Mouse (Mus musculus) heart, embryonic 15.5 days (tissue): ENCODE data around the gene Mxi1. TPM values are rescaled to one million over a fixed set of nuclear protein-coding genes. Genes with fewer than 3 reads are reported as not detected.

Experiments used
- ATAC-seq: fragments of 200-750 bp; cut with Nextera tagmentation; replicated peaks from 2 replicates; pipeline ENCODE4 v1.8.0; 2017; ENCODE audit warnings: low read depth, moderate TSS enrichment; ENCODE audit not compliant: insufficient number of reproducible peaks, insufficient read depth, low FRiP score
- H3K27ac ChIP-seq: fragments of 300-500 bp; sonication (generic); 2 replicates; pipeline ENCODE4 v1.5.1; 2015; ENCODE audit warnings: mild to moderate bottlenecking, inconsistent platforms
- H3K27me3 ChIP-seq: fragments of 300-500 bp; sonication (generic); 2 replicates; pipeline ENCODE4 v1.6.1; 2015; ENCODE audit warnings: inconsistent platforms
- H3K36me3 ChIP-seq: fragments of 300-500 bp; sonication (generic); 2 replicates; pipeline ENCODE4 v1.6.1; 2015; ENCODE audit warnings: mild to moderate bottlenecking, inconsistent platforms
- H3K4me1 ChIP-seq: fragments of 300-500 bp; sonication (generic); replicated peaks from 2 replicates; pipeline ENCODE4 v1.6.1; 2015; ENCODE audit warnings: inconsistent platforms
- H3K4me2 ChIP-seq: fragments of 300-500 bp; sonication (generic); 2 replicates; pipeline ENCODE4 v1.6.1; 2015; ENCODE audit warnings: inconsistent platforms, mild to moderate bottlenecking, moderate library complexity
- H3K4me3 ChIP-seq: fragments of 300-500 bp; sonication (generic); 2 replicates; pipeline ENCODE4 v1.5.1; 2015; ENCODE audit warnings: mild to moderate bottlenecking, inconsistent platforms
- H3K9ac ChIP-seq: fragments of 300-500 bp; sonication (generic); 2 replicates; pipeline ENCODE4 v1.6.1; 2015; ENCODE audit warnings: mild to moderate bottlenecking, inconsistent platforms
- H3K9me3 ChIP-seq: fragments of 300-500 bp; sonication (generic); replicated peaks from 2 replicates; pipeline ENCODE4 v1.6.1; 2016; ENCODE audit warnings: inconsistent platforms
- WGBS: fragments of 180-500 bp; shearing (Covaris S2); methylation state at CpG from one replicate; pipeline ENCODE4 v1.1.7; 2015; ENCODE audit warnings: mixed read lengths; 5-methylcytosine and 5-hydroxymethylcytosine counted together
- polyA plus RNA-seq: library from polyadenylated mRNA; unstranded; fragments of >200 nt; fragmentation: Nextera tagmentation; extraction: Ambion mirVana; gene quantifications from 2 replicates; pipeline ENCODE4 v1.2.1, GENCODE M21; 2015

Gene Mxi1
- polyA plus RNA-seq, 1 experiment from 2014 or later = 38.6 TPM

DNA sequence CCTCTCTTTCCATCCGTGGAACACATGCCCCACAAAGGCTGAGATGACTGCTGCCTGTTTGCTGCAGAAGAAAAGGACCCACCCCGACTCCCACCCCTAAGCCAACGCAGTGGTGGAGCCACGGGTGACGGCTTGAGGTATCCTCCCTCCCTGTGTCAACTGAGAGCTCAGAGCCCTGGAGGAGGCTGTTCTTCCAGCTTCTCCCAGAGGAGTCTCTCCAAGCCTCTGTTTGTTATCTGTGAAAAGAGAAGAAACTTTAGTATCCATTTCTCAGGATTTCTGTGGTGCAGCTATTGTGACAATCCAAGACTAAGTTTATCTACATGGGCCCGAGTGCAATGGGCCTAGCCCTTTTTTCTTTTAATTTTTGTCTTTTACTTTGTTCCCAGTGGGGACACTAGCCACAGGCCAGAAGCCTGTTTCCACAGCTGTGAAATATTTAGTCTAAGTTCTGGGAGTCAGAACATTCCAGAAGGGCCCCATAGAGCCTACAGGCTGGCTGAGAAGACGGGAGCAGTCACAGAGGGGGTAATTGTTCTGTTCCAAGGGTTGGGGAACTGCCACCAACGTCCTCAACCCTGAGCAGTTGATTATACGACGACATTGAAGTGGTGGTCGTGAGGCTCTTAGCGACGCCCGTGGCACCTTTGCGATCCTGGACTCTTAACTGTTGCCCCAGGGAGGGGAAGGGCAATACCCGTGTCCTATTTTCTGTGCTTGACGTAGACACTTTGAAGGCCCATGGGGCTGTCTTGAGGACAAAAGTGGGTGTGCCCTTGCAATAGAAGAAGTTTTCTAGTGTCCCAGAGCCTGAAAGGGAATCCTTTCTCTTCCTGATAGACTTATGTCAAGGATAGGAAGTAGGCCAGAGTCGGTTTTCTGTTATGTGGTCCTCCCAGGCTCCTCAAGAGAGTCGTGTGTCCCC is 31.6 kb upstream of the Mxi1 start:
- H3K36me3 ChIP-seq = no peaks in the 10 kb centered on the region
- H3K27ac ChIP-seq = no peak overlapping the region
- peaks cover 25% of the 10 kb centered on the region for H3K4me1 ChIP-seq
- no peak overlapping the region for H3K9ac ChIP-seq
- H3K4me2 ChIP-seq = no peak overlapping the region
- no peak overlapping the region for H3K4me3 ChIP-seq
- WGBS = 76% methylated on average over 19 of the region's 19 CpGs
- H3K27me3 ChIP-seq = no peaks in the 10 kb centered on the region
- H3K9me3 ChIP-seq = no peaks in the 10 kb centered on the region
- ATAC-seq = no peak

DNA sequence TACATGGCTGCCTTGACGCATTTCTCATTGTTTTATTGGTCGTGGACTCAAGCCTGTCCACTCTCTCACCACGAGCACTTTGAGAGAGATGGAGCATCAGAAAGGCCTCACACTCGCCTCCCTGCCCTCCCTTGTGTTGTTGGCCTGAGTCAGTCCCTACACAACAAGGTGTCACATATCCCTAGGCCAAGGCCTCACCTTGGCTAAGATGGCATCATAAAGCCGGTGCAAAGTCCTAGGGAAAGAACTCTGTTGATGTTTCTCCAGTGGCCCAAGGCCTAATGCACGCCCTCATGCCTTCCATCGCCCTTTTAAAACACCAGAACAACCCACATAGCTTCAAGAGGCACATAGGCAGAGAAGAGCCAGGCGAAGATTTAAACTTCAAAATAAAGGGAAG is 30.1 kb upstream of the Mxi1 start:
- no peaks in the 10 kb centered on the region for H3K36me3 ChIP-seq
- H3K4me1 ChIP-seq = peaks cover 39% of the 10 kb centered on the region
- no peaks in the 10 kb centered on the region for H3K9me3 ChIP-seq
- ATAC-seq = no peak
- no peak overlapping the region for H3K4me3 ChIP-seq
- H3K4me2 ChIP-seq = no peak overlapping the region
- no peaks in the 10 kb centered on the region for H3K27me3 ChIP-seq
- no peak overlapping the region for H3K9ac ChIP-seq
- 83% methylated on average over 8 of the region's 8 CpGs for WGBS
- H3K27ac ChIP-seq = no peak overlapping the region

DNA sequence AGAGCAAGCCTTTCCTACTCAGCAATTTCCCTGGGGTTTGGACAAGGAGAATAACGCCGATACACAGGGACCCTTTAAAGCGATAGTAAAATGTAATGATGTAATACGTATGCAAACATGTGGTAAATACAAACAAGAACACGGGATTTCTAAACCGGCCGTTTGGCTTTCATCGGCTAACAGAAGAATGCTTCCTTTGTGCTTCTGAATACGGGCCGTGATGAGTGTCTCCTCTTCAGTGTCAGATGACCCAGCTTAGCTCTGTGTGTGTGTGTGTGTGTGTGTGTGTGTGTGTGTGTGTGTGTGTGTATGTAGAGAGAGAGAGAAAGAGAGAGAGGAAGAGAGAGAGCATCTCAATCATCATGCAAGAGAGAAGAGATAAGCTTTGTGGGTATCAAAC is 27.7 kb upstream of the Mxi1 start:
- 77% methylated on average over 10 of the region's 10 CpGs for WGBS

DNA sequence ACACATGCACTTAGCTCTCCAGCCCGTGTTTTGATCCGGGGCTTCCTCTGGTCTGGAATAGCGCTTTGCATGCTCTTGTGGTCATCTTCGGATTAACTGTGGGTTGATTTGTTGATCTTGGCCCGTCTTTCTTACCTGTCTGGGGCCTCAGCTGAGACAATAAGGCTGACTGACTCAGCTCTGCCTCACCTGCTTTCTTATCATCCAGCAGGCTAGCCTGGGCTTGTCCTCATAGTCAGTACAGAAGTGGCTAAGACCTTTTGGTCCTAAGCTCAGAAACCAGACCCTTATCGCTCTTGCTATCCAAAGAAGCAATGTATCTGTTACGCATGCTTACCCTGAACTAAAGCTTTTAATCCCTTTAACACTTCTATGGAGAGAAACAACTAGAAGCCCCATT is 26.6 kb upstream of the Mxi1 start:
- H3K27me3 ChIP-seq = no peaks in the 10 kb centered on the region
- no peak overlapping the region for H3K9ac ChIP-seq
- H3K4me2 ChIP-seq = no peak overlapping the region
- no peaks in the 10 kb centered on the region for H3K36me3 ChIP-seq
- H3K9me3 ChIP-seq = no peaks in the 10 kb centered on the region
- WGBS = 84% methylated on average over 7 of the region's 7 CpGs
- H3K4me1 ChIP-seq = peaks cover 23% of the 10 kb centered on the region
- ATAC-seq = no peak
- no peak overlapping the region for H3K27ac ChIP-seq
- no peak overlapping the region for H3K4me3 ChIP-seq

More for the DNA sequence above, 27.7 kb upstream of the Mxi1 start:
- no peak for ATAC-seq
- H3K4me2 ChIP-seq = no peak overlapping the region
- H3K9ac ChIP-seq = no peak overlapping the region
- peaks cover 26% of the 10 kb centered on the region for H3K4me1 ChIP-seq
- no peaks in the 10 kb centered on the region for H3K9me3 ChIP-seq
- H3K36me3 ChIP-seq = no peaks in the 10 kb centered on the region
- no peak overlapping the region for H3K27ac ChIP-seq
- H3K4me3 ChIP-seq = no peak overlapping the region
- H3K27me3 ChIP-seq = no peaks in the 10 kb centered on the region

DNA sequence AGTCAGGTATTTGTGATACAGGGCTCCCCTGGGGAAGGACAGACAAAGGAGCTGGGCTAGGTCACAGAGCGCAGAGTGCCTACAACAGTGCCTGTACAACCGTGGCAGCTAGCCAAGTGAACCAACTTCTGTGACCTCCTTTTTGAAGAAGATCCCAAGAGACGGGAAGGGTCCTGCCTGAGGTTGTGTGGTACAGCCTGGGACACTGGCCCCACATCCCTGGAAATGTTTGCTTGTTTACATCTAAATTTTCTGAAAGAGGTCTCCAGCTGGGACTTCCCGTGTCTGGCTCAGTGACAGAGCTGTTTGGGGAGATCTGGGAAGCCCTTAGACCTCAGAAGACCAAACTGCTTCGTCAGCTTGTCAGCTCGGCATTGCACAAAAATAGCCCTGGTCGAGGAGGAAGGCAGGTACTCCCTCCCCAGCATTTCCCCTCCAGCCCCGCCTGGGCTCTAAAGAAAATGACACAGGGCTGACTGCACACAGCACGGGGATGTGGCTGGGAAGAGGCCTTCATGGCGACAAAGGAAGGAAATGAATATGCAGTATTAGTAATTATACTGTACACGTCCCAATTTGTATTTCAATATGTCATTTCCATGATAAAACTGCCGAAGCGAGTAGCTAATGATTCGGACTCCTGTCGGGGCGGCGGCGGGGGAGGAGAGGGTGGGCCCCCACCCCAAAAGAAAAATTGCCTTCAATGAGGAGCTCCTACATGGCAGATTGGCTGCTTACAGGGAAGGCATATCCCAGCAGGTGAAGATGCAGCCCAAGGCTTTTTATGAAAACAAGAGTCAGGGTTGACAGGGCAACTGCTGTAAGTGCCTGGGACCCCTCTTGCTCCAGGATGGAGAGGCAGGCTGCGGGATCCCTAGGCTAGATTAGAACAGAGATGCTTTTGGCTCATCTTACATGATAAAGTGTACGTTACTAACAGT is 25.8 kb upstream of the Mxi1 start:
- peak; percentile 78 for ATAC-seq
- H3K9me3 ChIP-seq = no peaks in the 10 kb centered on the region
- no peak overlapping the region for H3K4me3 ChIP-seq
- H3K9ac ChIP-seq = no peak overlapping the region
- no peaks in the 10 kb centered on the region for H3K27me3 ChIP-seq
- H3K27ac ChIP-seq = peak overlapping the region; percentile 72
- peak overlapping the region; percentile 22 for H3K4me2 ChIP-seq
- H3K4me1 ChIP-seq = peaks cover 16% of the 10 kb centered on the region
- H3K36me3 ChIP-seq = no peaks in the 10 kb centered on the region
- 31% methylated on average over 20 of the region's 20 CpGs for WGBS

DNA sequence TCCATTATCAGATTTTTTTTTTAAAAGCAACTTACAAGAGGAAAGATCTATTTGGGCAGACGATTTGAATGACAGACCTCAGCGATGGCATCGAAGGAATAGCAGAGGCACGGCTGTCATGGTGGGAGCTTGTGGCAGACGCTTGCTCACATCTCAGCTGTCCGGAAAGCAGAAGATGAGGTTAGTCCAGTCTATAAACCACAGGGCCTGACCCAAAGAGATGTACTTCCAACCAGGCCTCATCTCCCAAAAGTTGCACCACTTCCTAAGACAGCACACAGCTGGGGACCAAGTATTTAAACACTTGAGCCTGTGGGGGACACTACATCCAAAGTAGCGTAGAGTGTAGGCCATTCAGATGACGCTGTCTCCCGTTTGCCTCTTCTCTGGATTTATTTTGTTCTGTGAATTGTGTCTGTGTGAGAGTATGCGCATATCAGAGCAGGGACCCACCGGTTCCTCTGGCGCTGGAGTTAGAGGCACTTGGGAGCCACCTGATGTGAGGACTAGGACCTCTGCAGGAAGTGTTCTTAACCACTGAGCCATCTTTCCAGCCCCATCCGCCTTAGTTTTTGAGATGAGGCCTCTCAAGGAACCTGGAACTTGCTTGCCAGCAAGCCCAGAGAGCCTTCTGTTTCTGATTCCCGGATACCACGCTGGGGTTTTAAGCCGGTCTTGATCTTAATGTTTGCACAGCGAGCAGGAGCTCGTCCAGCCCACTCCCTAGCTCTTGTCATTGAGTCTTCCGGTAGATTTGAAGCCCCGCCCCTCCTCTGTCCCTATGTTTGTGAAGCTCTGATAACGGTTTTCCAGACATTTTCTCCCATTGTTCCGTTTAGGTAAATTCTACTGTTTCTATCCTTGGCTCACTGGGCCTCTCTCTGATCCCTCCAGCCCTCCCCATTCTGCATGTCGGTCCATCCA is 13.7 kb upstream of the Mxi1 start:
- H3K4me1 ChIP-seq = peaks cover 15% of the 10 kb centered on the region
- no peak overlapping the region for H3K9ac ChIP-seq
- H3K27me3 ChIP-seq = no peaks in the 10 kb centered on the region
- H3K9me3 ChIP-seq = no peaks in the 10 kb centered on the region
- H3K4me3 ChIP-seq = no peak overlapping the region
- H3K36me3 ChIP-seq = no peaks in the 10 kb centered on the region
- no peak overlapping the region for H3K4me2 ChIP-seq
- no peak overlapping the region for H3K27ac ChIP-seq
- 68% methylated on average over 23 of the region's 23 CpGs for WGBS
- no peak for ATAC-seq

DNA sequence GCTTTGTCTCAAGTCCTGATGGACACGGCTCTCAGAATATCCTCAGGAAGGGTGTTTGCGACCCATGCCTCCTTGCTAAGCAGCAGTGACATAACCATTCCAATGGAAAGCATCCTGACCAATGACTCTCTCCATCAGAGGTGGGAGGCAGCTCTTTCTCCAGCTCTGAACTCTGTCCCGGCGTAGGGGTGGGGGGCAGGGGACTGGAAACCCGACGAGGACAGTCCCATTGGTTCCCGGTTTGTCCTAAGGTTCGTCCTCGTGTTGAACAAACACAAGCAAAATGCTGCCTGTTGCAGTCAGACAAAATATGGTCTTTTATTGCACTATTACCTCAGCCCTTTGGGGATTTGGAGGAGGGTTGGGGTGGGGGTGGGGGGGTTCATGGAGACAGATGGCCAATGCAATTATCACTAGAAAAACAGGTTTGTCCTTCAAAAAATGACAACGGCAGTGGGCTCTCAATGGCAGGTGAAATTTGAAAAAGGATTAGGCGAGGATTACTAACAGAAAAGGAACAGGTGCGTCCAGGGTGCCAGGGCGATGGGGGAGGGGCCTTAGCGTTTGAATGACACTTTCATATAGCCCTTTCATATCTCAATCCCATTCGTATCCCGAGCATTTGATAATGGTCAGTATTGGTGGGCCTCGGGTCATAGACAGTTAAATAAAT is 11.0 kb upstream of the Mxi1 start:
- Histone ChIP-seq H3K9ac (no peak overlapping the region), H3K27ac (no peak overlapping the region), H3K4me2 (no peak overlapping the region), H3K36me3 (no peaks in the 10 kb centered on the region), H3K9me3 (no peaks in the 10 kb centered on the region), H3K4me1 (0 out of 2 replicates have a peak, but pooled peaks cover 6% of the 10 kb centered on the region), H3K4me3 (no peak overlapping the region), H3K27me3 (no peaks in the 10 kb centered on the region)
- 57% methylated on average over 17 of the region's 17 CpGs for WGBS
- no peak for ATAC-seq

DNA sequence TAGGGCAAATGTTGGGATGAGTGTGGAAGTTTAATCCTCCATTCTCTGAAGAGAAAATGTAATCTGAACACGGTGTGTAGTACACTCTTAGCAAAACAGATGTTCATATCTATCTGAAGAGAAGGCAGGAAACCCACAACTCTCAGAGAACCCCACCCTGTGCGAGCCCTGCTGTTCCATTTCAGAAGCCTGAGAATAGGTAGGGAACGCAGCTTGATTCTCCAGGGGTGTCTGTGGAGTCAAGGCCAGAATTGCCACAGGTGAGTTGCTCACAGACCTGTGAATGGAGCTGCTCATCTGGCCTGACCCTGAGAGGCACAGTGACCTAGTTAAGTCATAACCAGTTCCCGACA is 10.5 kb upstream of the Mxi1 start:
- no peaks in the 10 kb centered on the region for H3K36me3 ChIP-seq
- H3K4me1 ChIP-seq = 0 out of 2 replicates have a peak, but pooled peaks cover 6% of the 10 kb centered on the region
- H3K4me2 ChIP-seq = no peak overlapping the region
- 79% methylated on average over 4 of the region's 4 CpGs for WGBS
- H3K27me3 ChIP-seq = no peaks in the 10 kb centered on the region
- H3K9me3 ChIP-seq = no peaks in the 10 kb centered on the region
- no peak overlapping the region for H3K4me3 ChIP-seq
- H3K27ac ChIP-seq = no peak overlapping the region
- ATAC-seq = no peak
- H3K9ac ChIP-seq = no peak overlapping the region

DNA sequence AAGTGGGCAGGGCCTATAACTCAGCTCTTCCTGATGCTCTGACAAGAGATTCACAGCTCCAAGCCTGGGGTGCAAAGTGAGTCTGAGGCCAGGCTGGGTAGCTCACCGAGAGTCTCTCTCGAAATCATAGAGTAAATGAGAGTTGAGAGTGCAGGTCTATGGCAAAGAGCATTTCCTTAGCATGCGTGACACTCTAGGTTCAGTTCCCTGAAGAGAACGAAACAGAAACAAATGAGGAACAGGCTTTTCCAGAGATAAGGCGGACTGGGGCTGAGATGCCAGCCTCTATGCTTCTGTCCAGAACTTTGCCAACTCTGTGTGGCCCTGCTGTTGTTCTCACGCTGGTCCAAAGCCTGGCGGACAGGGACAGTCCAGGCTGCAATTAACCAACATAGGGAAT is 6.9 kb upstream of the Mxi1 start:
- Histone ChIP-seq H3K9ac (no peak overlapping the region), H3K36me3 (no peaks in the 10 kb centered on the region), H3K27me3 (no peaks in the 10 kb centered on the region), H3K4me1 (0 out of 2 replicates have a peak, but pooled peaks cover 6% of the 10 kb centered on the region), H3K4me2 (no peak overlapping the region), H3K4me3 (no peak overlapping the region), H3K27ac (no peak overlapping the region), H3K9me3 (no peaks in the 10 kb centered on the region)
- ATAC-seq = no peak
- WGBS = 75% methylated on average over 7 of the region's 7 CpGs

DNA sequence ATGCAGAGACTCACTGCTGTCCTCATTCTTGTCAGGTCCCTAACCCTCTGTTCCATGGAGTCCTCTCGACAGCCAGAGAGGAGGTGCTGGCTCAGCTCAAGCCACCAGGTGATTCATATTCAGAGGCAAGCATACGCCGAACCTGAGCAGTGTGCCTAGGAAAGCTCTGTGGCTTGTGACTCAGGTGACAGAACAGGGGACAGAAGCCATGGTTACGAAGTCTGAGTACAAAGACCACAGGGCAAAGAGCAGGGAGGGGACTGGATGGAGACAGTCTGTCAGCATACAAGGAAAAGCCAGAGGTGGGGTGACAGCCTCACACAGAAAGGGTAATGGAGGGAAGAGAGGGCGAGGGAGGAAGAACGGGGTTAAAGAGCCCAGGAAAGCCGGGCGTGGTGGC is 4.7 kb upstream of the Mxi1 start:
- Histone ChIP-seq H3K4me2 (no peak overlapping the region), H3K27ac (no peak overlapping the region), H3K9ac (no peak overlapping the region), H3K4me1 (peaks cover 11% of the 10 kb centered on the region; the same call in 1 of the 2 replicates), H3K4me3 (no peak overlapping the region), H3K36me3 (no peaks in the 10 kb centered on the region), H3K9me3 (no peaks in the 10 kb centered on the region), H3K27me3 (no peaks in the 10 kb centered on the region)
- ATAC-seq = no peak
- 84% methylated on average over 8 of the region's 8 CpGs for WGBS
